In genomic region chr8:84834002-84834865, GRCm38 (mm10) we compare ENCODE assay signal across 8 mouse cellular contexts. TPM values are rescaled to one million over a fixed set of nuclear protein-coding genes. Genes with fewer than 3 reads are reported as not detected.
DNase-seq lines count a peak whose midpoint lies in the region; ATAC-seq and TF ChIP-seq lines count a peak whose summit lies in the region.

No protein-coding gene starts in this region.

- WGBS in liver, embryonic 14.5 days (ENCODE audit: insufficient replicate concordance) = 81% methylated on average over 19 of the region's 19 CpGs

- no peak for TF ChIP-seq POLR2A in testis, adult 2 months (IDR thresholded peaks at IDR 0.05; ENCODE audit: control insufficient read depth, low read depth, low read length)

- H3K36me3 ChIP-seq in testis, adult 2 months (ENCODE audit: control insufficient read depth, insufficient read depth, low read length) = peaks cover 1% of the 10 kb centered on the region; the same call in 1 of the 2 replicates
- H3K36me3 ChIP-seq in liver, embryonic 14.5 days (replicated peaks; ENCODE audit: control insufficient read depth, insufficient read depth, low read depth) = peaks cover 52% of the 10 kb centered on the region

- H3K9me3 ChIP-seq in liver, embryonic 14.5 days (ENCODE audit: control insufficient read depth, low read length) = no peaks in the 10 kb centered on the region

- no peak for TF ChIP-seq CTCF in testis, adult 2 months (IDR thresholded peaks at IDR 0.05; ENCODE audit: control insufficient read depth, insufficient read depth, insufficient replicate concordance, low read depth, low read length)
- TF ChIP-seq CTCF in liver, embryonic 14.5 days (IDR thresholded peaks at IDR 0.05; ENCODE audit: low read depth) = no peak
- TF ChIP-seq CTCF in gastrocnemius, adult 2 months (IDR thresholded peaks at IDR 0.05) = no peak

- no peaks in the 10 kb centered on the region for H3K27me3 ChIP-seq in testis, adult 2 months (ENCODE audit: control insufficient read depth, insufficient read depth, low read length)
- no peaks in the 10 kb centered on the region for H3K27me3 ChIP-seq in liver, embryonic 14.5 days (ENCODE audit: control insufficient read depth, insufficient read depth, low read length)

- intact Hi-C loops in gastrocnemius, adult 2 months (cut with DNase I) = no loop called here

- peak; percentile 89 for DNase-seq in heart, adult 11 months
- DNase-seq in heart, adult 8-10 months (ENCODE audit: low spot score) = no peak
- DNase-seq in testis, postnatal 10 days (ENCODE audit: low spot score) = no peak
- DNase-seq in liver, embryonic 14.5 days (ENCODE audit: low read depth in 3 of 3, low spot score in 3 of 3) = no peak
- no peak for DNase-seq in frontal cortex, postnatal 14 days (ENCODE audit: low spot score in 2 of 2)
- no peak for DNase-seq in gastrocnemius, adult 2 months
- DNase-seq in frontal cortex, postnatal 25 days (ENCODE audit: low spot score in 2 of 2) = no peak

- H3K27ac ChIP-seq in testis, adult 2 months (ENCODE audit: control insufficient read depth, insufficient read depth, low read depth, low read length) = peak overlapping the region; percentile 45; the same call in 1 of the 2 replicates
- H3K27ac ChIP-seq in liver, embryonic 14.5 days = peak overlapping the region; percentile 90
- no peak overlapping the region for H3K27ac ChIP-seq in gastrocnemius, adult 2 months

- no peak overlapping the region; the same call in 1 of the 2 replicates for H3K9ac ChIP-seq in liver, embryonic 14.5 days (replicated peaks)

- H3K4me1 ChIP-seq in testis, adult 2 months (ENCODE audit: control insufficient read depth, insufficient read depth, low read length) = peaks cover 8% of the 10 kb centered on the region
- H3K4me1 ChIP-seq in liver, embryonic 14.5 days (replicated peaks; ENCODE audit: control insufficient read depth in 2 of 2, insufficient read depth in 2 of 2, low read length in 1 of 2) = peaks cover 41 to 64% of the 10 kb centered on the region in 2 experiments

- no peak for ATAC-seq in liver, embryonic 14.5 days (ENCODE audit: insufficient read depth)

- H3K4me3 ChIP-seq in testis, adult 2 months (ENCODE audit: control insufficient read depth, low read depth, low read length) = no peak overlapping the region
- peak overlapping the region; percentile 4 to 94; a peak in 1 of 4 replicates for H3K4me3 ChIP-seq in liver, embryonic 14.5 days (ENCODE audit: insufficient read depth in 1 of 2, low read depth in 2 of 2, low read length in 2 of 2)
- H3K4me3 ChIP-seq in gastrocnemius, adult 2 months = no peak overlapping the region

- TF ChIP-seq EP300 in liver, embryonic 14.5 days (IDR thresholded peaks at IDR 0.05; ENCODE audit: low read depth) = no peak

- peak overlapping the region; percentile 84 for H3K4me2 ChIP-seq in liver, embryonic 14.5 days (ENCODE audit: low read depth)

RNA-seq across cellular contexts. Expression of gene Gadd45gip1, which starts 2.9 kb away (rescaled TPM):
- total RNA-seq in heart, adult 8-10 months (2022) = 10 to 100 TPM; 31.0 to 34.9 (median 33.1) TPM
- polyA plus RNA-seq in testis, adult 2 months (2012; rRNA removed) = 9.4 and 12.0 TPM in 2 replicates
- 24.4 and 31.0 TPM in 2 replicates for polyA plus RNA-seq in liver, embryonic 14.5 days (2012; rRNA removed)
- 50.2 and 55.7 TPM in 2 replicates for polyA plus RNA-seq in liver, embryonic 14.5 days (2014; fragmentation: Nextera tagmentation; extraction: Ambion mirVana)
- 10 to 100 TPM; 16.2 to 30.4 TPM for total RNA-seq in gastrocnemius, adult 2 months (2021)

RNA-seq across cellular contexts. Expression of gene Rad23a, which starts 6.2 kb away (rescaled TPM):
- 10 to 100 TPM; 82.8 to 92.9 (median 89.3) TPM for total RNA-seq in heart, adult 8-10 months (2022)
- 106 and 110 TPM in 2 replicates for polyA plus RNA-seq in testis, adult 2 months (2012; rRNA removed)
- 139 and 184 TPM in 2 replicates for polyA plus RNA-seq in liver, embryonic 14.5 days (2012; rRNA removed)
- 258 and 279 TPM in 2 replicates for polyA plus RNA-seq in liver, embryonic 14.5 days (2014; fragmentation: Nextera tagmentation; extraction: Ambion mirVana)
- total RNA-seq in gastrocnemius, adult 2 months (2021) = 100 to 1,000 TPM; 159 to 172 TPM

RNA-seq across cellular contexts. Expression of gene Dand5, which starts 11.6 kb away (rescaled TPM):
- total RNA-seq in heart, adult 8-10 months (2022) = 10 to 100 TPM; 10.3 to 13.2 (median 12.0) TPM
- polyA plus RNA-seq in testis, adult 2 months (2012; rRNA removed) = 27.1 and 29.7 TPM in 2 replicates
- polyA plus RNA-seq in liver, embryonic 14.5 days (2012; rRNA removed) = 1.9 TPM in 2 replicates
- polyA plus RNA-seq in liver, embryonic 14.5 days (2014; fragmentation: Nextera tagmentation; extraction: Ambion mirVana) = 2.5 and 2.7 TPM in 2 replicates
- total RNA-seq in gastrocnemius, adult 2 months (2021) = 10 to 100 TPM; 10.2 to 14.3 TPM

RNA-seq across cellular contexts. Expression of gene Calr, which starts 12.5 kb away (rescaled TPM):
- total RNA-seq in heart, adult 8-10 months (2022) = 100 to 1,000 TPM; 330 to 410 (median 343) TPM
- polyA plus RNA-seq in testis, adult 2 months (2012; rRNA removed) = 318 and 384 TPM in 2 replicates
- polyA plus RNA-seq in liver, embryonic 14.5 days (2012; rRNA removed) = 144 and 262 TPM in 2 replicates
- 348 and 351 TPM in 2 replicates for polyA plus RNA-seq in liver, embryonic 14.5 days (2014; fragmentation: Nextera tagmentation; extraction: Ambion mirVana)
- 100 to 1,000 TPM; 149 to 205 TPM for total RNA-seq in gastrocnemius, adult 2 months (2021)

RNA-seq across cellular contexts. Expression of gene Farsa, which starts 22.6 kb away (rescaled TPM):
- total RNA-seq in heart, adult 8-10 months (2022) = 10 to 100 TPM; 19.9 to 24.6 (median 22.9) TPM
- polyA plus RNA-seq in testis, adult 2 months (2012; rRNA removed) = 50.4 and 55.7 TPM in 2 replicates
- 53.5 and 54.8 TPM in 2 replicates for polyA plus RNA-seq in liver, embryonic 14.5 days (2012; rRNA removed)
- 45.8 and 48.7 TPM in 2 replicates for polyA plus RNA-seq in liver, embryonic 14.5 days (2014; fragmentation: Nextera tagmentation; extraction: Ambion mirVana)
- total RNA-seq in gastrocnemius, adult 2 months (2021) = 10 to 100 TPM; 23.8 to 24.9 TPM

Comparison
In these comparisons a context has a peak if more than half of its experiments do, and no peak if none do; other contexts are left out.
1. H3K4me3 ChIP-seq: peak in liver, embryonic 14.5 days (2 of 2); none in testis, adult 2 months (single experiment) and gastrocnemius, adult 2 months (single experiment).